Mouse (Mus musculus): ENCODE data around the gene Mypn. TPM values are rescaled to one million over a fixed set of nuclear protein-coding genes. Genes with fewer than 3 reads are reported as not detected.

Gene Mypn
- polyA plus RNA-seq, 1 experiment = 7.9 TPM

GRCm38 (mm10) chr10:63239848-63240247 lies 36.1 kb upstream of the Mypn start:
- Histone ChIP-seq H3K27me3 (ENCODE audit: control insufficient read depth, insufficient read depth, insufficient read length) (no peaks in the 10 kb centered on the region), H3K79me2 (ENCODE audit: control insufficient read depth, insufficient read depth) (peaks cover 7% of the 10 kb centered on the region), H3K4me3 (no peak overlapping the region), H3K4me2 (ENCODE audit: low read depth) (no peak overlapping the region), H3ac (ENCODE audit: control insufficient read depth, insufficient read length) (no peak overlapping the region), H3K36me3 (ENCODE audit: control insufficient read depth, insufficient read depth) (no peaks in the 10 kb centered on the region)
- no peak for TF ChIP-seq MYOG (IDR thresholded peaks at IDR 0.05; ENCODE audit: control insufficient read depth in 1 of 3, insufficient read depth in 1 of 3, insufficient read length in 2 of 3, low read depth in 2 of 3)
- no peak for TF ChIP-seq REST (IDR thresholded peaks at IDR 0.05; ENCODE audit: insufficient read depth, insufficient read length)
- TF ChIP-seq CEBPB (IDR thresholded peaks at IDR 0.05; ENCODE audit: insufficient read depth, poor library complexity, severe bottlenecking) = no peak
- TF ChIP-seq POLR2AphosphoS2 (IDR thresholded peaks at IDR 0.05; ENCODE audit: insufficient read length, low read depth) = no peak
- TF ChIP-seq TCF12 (IDR thresholded peaks at IDR 0.05; ENCODE audit: insufficient read depth, poor library complexity, severe bottlenecking) = no peak
- no peak for TF ChIP-seq USF1 (IDR thresholded peaks at IDR 0.05; ENCODE audit: low read depth)
- TF ChIP-seq MAX (IDR thresholded peaks at IDR 0.05; ENCODE audit: low read depth) = no peak

- Histone ChIP-seq H3K36me3 (ENCODE audit: control insufficient read depth, insufficient read depth) (no peaks in the 10 kb centered on the region), H3K4me2 (ENCODE audit: low read depth) (no peak overlapping the region), H3K4me3 (no peak overlapping the region), H3K27me3 (ENCODE audit: control insufficient read depth, insufficient read depth, insufficient read length) (no peaks in the 10 kb centered on the region), H3ac (ENCODE audit: control insufficient read depth, insufficient read length) (no peak overlapping the region), H3K79me2 (ENCODE audit: control insufficient read depth, insufficient read depth) (no peaks in the 10 kb centered on the region)
- TF ChIP-seq USF1 (IDR thresholded peaks at IDR 0.05; ENCODE audit: low read depth) (no peak), MYOG (IDR thresholded peaks at IDR 0.05; ENCODE audit: control insufficient read depth in 1 of 3, insufficient read depth in 1 of 3, insufficient read length in 2 of 3, low read depth in 2 of 3) (no peak), SRF (IDR thresholded peaks at IDR 0.05; ENCODE audit: control insufficient read depth, insufficient read length, low read depth) (no peak), CEBPB (IDR thresholded peaks at IDR 0.05; ENCODE audit: insufficient read depth, poor library complexity, severe bottlenecking) (no peak), MYOD1 (IDR thresholded peaks at IDR 0.05; ENCODE audit: control insufficient read depth in 1 of 3, insufficient read length in 2 of 3, low read depth in 2 of 3) (no peak), MAX (IDR thresholded peaks at IDR 0.05; ENCODE audit: low read depth) (no peak), TCF12 (IDR thresholded peaks at IDR 0.05; ENCODE audit: insufficient read depth, poor library complexity, severe bottlenecking) (no peak), REST (IDR thresholded peaks at IDR 0.05; ENCODE audit: insufficient read depth, insufficient read length) (no peak), POLR2AphosphoS2 (IDR thresholded peaks at IDR 0.05; ENCODE audit: insufficient read length, low read depth) (no peak), E2F4 (IDR thresholded peaks at IDR 0.05; ENCODE audit: insufficient read depth) (no peak), TCF3 (IDR thresholded peaks at IDR 0.05; ENCODE audit: insufficient read length, low read depth) (no peak), POLR2A (IDR thresholded peaks at IDR 0.05; ENCODE audit: insufficient read length, low read depth) (no peak)
Observed at GRCm38 (mm10) chr10:63238090-63238489, 34.3 kb upstream of the Mypn start.

- no peak overlapping the region for H3K4me2 ChIP-seq (ENCODE audit: low read depth)
- H3K79me2 ChIP-seq (ENCODE audit: control insufficient read depth, insufficient read depth) = no peaks in the 10 kb centered on the region
- no peaks in the 10 kb centered on the region for H3K27me3 ChIP-seq (ENCODE audit: control insufficient read depth, insufficient read depth, insufficient read length)
- TF ChIP-seq REST (IDR thresholded peaks at IDR 0.05; ENCODE audit: insufficient read depth, insufficient read length) (no peak), TCF3 (IDR thresholded peaks at IDR 0.05; ENCODE audit: insufficient read length, low read depth) (no peak), MYOD1 (IDR thresholded peaks at IDR 0.05; ENCODE audit: control insufficient read depth in 1 of 3, insufficient read length in 2 of 3, low read depth in 2 of 3) (no peak), E2F4 (IDR thresholded peaks at IDR 0.05; ENCODE audit: insufficient read depth) (no peak), MAX (IDR thresholded peaks at IDR 0.05; ENCODE audit: low read depth) (no peak), MYOG (IDR thresholded peaks at IDR 0.05; ENCODE audit: control insufficient read depth in 1 of 3, insufficient read depth in 1 of 3, insufficient read length in 2 of 3, low read depth in 2 of 3) (no peak), SRF (IDR thresholded peaks at IDR 0.05; ENCODE audit: control insufficient read depth, insufficient read length, low read depth) (no peak), POLR2A (IDR thresholded peaks at IDR 0.05; ENCODE audit: insufficient read length, low read depth) (no peak), TCF12 (IDR thresholded peaks at IDR 0.05; ENCODE audit: insufficient read depth, poor library complexity, severe bottlenecking) (no peak), POLR2AphosphoS2 (IDR thresholded peaks at IDR 0.05; ENCODE audit: insufficient read length, low read depth) (no peak), USF1 (IDR thresholded peaks at IDR 0.05; ENCODE audit: low read depth) (no peak), CEBPB (IDR thresholded peaks at IDR 0.05; ENCODE audit: insufficient read depth, poor library complexity, severe bottlenecking) (no peak)
- H3K36me3 ChIP-seq (ENCODE audit: control insufficient read depth, insufficient read depth) = no peaks in the 10 kb centered on the region
- H3ac ChIP-seq (ENCODE audit: control insufficient read depth, insufficient read length) = no peak overlapping the region
- H3K4me3 ChIP-seq = no peak overlapping the region
Observed at GRCm38 (mm10) chr10:63237206-63237605, 33.5 kb upstream of the Mypn start.

- TF ChIP-seq POLR2A (IDR thresholded peaks at IDR 0.05; ENCODE audit: insufficient read length, low read depth) (no peak), USF1 (IDR thresholded peaks at IDR 0.05; ENCODE audit: low read depth) (no peak), TCF12 (IDR thresholded peaks at IDR 0.05; ENCODE audit: insufficient read depth, poor library complexity, severe bottlenecking) (no peak), E2F4 (IDR thresholded peaks at IDR 0.05; ENCODE audit: insufficient read depth) (no peak), TCF3 (IDR thresholded peaks at IDR 0.05; ENCODE audit: insufficient read length, low read depth) (no peak), MYOG (IDR thresholded peaks at IDR 0.05; ENCODE audit: control insufficient read depth in 1 of 3, insufficient read depth in 1 of 3, insufficient read length in 2 of 3, low read depth in 2 of 3) (no peak), SRF (IDR thresholded peaks at IDR 0.05; ENCODE audit: control insufficient read depth, insufficient read length, low read depth) (no peak), REST (IDR thresholded peaks at IDR 0.05; ENCODE audit: insufficient read depth, insufficient read length) (no peak), CEBPB (IDR thresholded peaks at IDR 0.05; ENCODE audit: insufficient read depth, poor library complexity, severe bottlenecking) (no peak), POLR2AphosphoS2 (IDR thresholded peaks at IDR 0.05; ENCODE audit: insufficient read length, low read depth) (no peak)
- Histone ChIP-seq H3K4me2 (ENCODE audit: low read depth) (no peak overlapping the region), H3ac (ENCODE audit: control insufficient read depth, insufficient read length) (no peak overlapping the region), H3K27me3 (ENCODE audit: control insufficient read depth, insufficient read depth, insufficient read length) (no peaks in the 10 kb centered on the region), H3K36me3 (ENCODE audit: control insufficient read depth, insufficient read depth) (no peaks in the 10 kb centered on the region), H3K4me3 (no peak overlapping the region), H3K79me2 (ENCODE audit: control insufficient read depth, insufficient read depth) (no peaks in the 10 kb centered on the region)
Observed at GRCm38 (mm10) chr10:63236663-63237062, 32.9 kb upstream of the Mypn start.

- Histone ChIP-seq H3ac (ENCODE audit: control insufficient read depth, insufficient read length) (no peak overlapping the region), H3K4me3 (no peak overlapping the region), H3K79me2 (ENCODE audit: control insufficient read depth, insufficient read depth) (no peaks in the 10 kb centered on the region), H3K27me3 (ENCODE audit: control insufficient read depth, insufficient read depth, insufficient read length) (no peaks in the 10 kb centered on the region), H3K36me3 (ENCODE audit: control insufficient read depth, insufficient read depth) (no peaks in the 10 kb centered on the region), H3K4me2 (ENCODE audit: low read depth) (no peak overlapping the region)
- TF ChIP-seq TCF3 (IDR thresholded peaks at IDR 0.05; ENCODE audit: insufficient read length, low read depth) (no peak), E2F4 (IDR thresholded peaks at IDR 0.05; ENCODE audit: insufficient read depth) (no peak), USF1 (IDR thresholded peaks at IDR 0.05; ENCODE audit: low read depth) (no peak), POLR2AphosphoS2 (IDR thresholded peaks at IDR 0.05; ENCODE audit: insufficient read length, low read depth) (no peak), TCF12 (IDR thresholded peaks at IDR 0.05; ENCODE audit: insufficient read depth, poor library complexity, severe bottlenecking) (no peak), MYOG (IDR thresholded peaks at IDR 0.05; ENCODE audit: control insufficient read depth in 1 of 3, insufficient read depth in 1 of 3, insufficient read length in 2 of 3, low read depth in 2 of 3) (no peak), SRF (IDR thresholded peaks at IDR 0.05; ENCODE audit: control insufficient read depth, insufficient read length, low read depth) (no peak), MYOD1 (IDR thresholded peaks at IDR 0.05; ENCODE audit: control insufficient read depth in 1 of 3, insufficient read length in 2 of 3, low read depth in 2 of 3) (no peak), POLR2A (IDR thresholded peaks at IDR 0.05; ENCODE audit: insufficient read length, low read depth) (no peak), REST (IDR thresholded peaks at IDR 0.05; ENCODE audit: insufficient read depth, insufficient read length) (no peak), CEBPB (IDR thresholded peaks at IDR 0.05; ENCODE audit: insufficient read depth, poor library complexity, severe bottlenecking) (no peak), MAX (IDR thresholded peaks at IDR 0.05; ENCODE audit: low read depth) (no peak)
Observed at GRCm38 (mm10) chr10:63235889-63236288, 32.1 kb upstream of the Mypn start.

Measured in myocyte (in vitro differentiated cells).